Mouse (Mus musculus) limb, embryonic 14.5 days (tissue): ENCODE results near the gene Rac3. TPM values are rescaled to one million over a fixed set of nuclear protein-coding genes. Genes with fewer than 3 reads are reported as not detected.

Source experiments
- ATAC-seq: fragments of 200-750 bp; cut with Nextera tagmentation; 2 replicates; pipeline ENCODE4 v1.8.0; 2017; ENCODE audit warnings: low read depth, moderate number of reproducible peaks, moderate TSS enrichment; ENCODE audit not compliant: low FRiP score
- DNase-seq: peaks from one replicate; pipeline ENCODE4 v3.0.0-alpha.2; 2015; ENCODE audit warnings: low spot score
- H3K27ac ChIP-seq: fragments of 300-500 bp; sonication (generic); replicated peaks from 2 replicates; pipeline ENCODE4 v1.5.1; 2014; ENCODE audit warnings: low read depth, mild to moderate bottlenecking, low read length, moderate library complexity, mixed read lengths
- H3K27me3 ChIP-seq: fragments of 300-500 bp; sonication (generic); 2 replicates; pipeline ENCODE4 v1.6.1; 2014; ENCODE audit warnings: low read length, mixed read lengths; ENCODE audit not compliant: control insufficient read depth, insufficient read depth
- H3K36me3 ChIP-seq: fragments of 300-500 bp; sonication (generic); 2 replicates; pipeline ENCODE4 v1.6.1; 2014; ENCODE audit warnings: mild to moderate bottlenecking, low read length, moderate library complexity, mixed read lengths; ENCODE audit not compliant: control insufficient read depth, insufficient read depth
- H3K4me1 ChIP-seq: fragments of 300-500 bp; sonication (generic); 2 replicates; pipeline ENCODE4 v1.6.1; 2014; ENCODE audit warnings: antibody characterized with exemption, low read length, mixed read lengths; ENCODE audit not compliant: control insufficient read depth, insufficient read depth
- H3K4me2 ChIP-seq: fragments of 300-500 bp; sonication (generic); replicated peaks from 2 replicates; pipeline ENCODE4 v1.6.1; 2014; ENCODE audit warnings: low read depth, mild to moderate bottlenecking, low read length, moderate library complexity; ENCODE audit not compliant: severe bottlenecking
- H3K4me3 ChIP-seq: fragments of 300-500 bp; sonication (generic); replicated peaks from 2 replicates; pipeline ENCODE4 v1.5.1; 2014; ENCODE audit warnings: low read length
- H3K9ac ChIP-seq: fragments of 300-500 bp; sonication (generic); 2 replicates; pipeline ENCODE4 v1.6.1; 2014; ENCODE audit warnings: mild to moderate bottlenecking, low read depth, low read length, moderate library complexity; ENCODE audit not compliant: severe bottlenecking
- H3K9me3 ChIP-seq: fragments of 300-500 bp; sonication (generic); 2 replicates; pipeline ENCODE4 v1.6.1; 2016; ENCODE audit warnings: low read length; ENCODE audit not compliant: control insufficient read depth
- POLR2A ChIP-seq: fragments of 200-500 bp; IDR thresholded peaks from 2 replicates; pipeline ENCODE4 v1.8.0; 2012; ENCODE audit warnings: inconsistent platforms, mild to moderate bottlenecking, moderate library complexity, borderline replicate concordance; ENCODE audit not compliant: insufficient read depth, insufficient read length; ENCODE audit errors: extremely low read depth
- WGBS: fragments of 180-500 bp; shearing (Covaris S2); extraction: QIAGEN DNeasy Blood & Tissue Kit; methylation state at CpG from one replicate; pipeline ENCODE4 v1.1.7; 2014; 5-methylcytosine and 5-hydroxymethylcytosine counted together
- polyA plus RNA-seq, 2 experiments: library from polyadenylated mRNA; depleted of rRNA in 1 of 2; stranded (reverse) in 1 of 2; unstranded in 1 of 2; fragments of >200 nt; fragmentation: Nextera tagmentation in 1 of 2; extraction: Ambion mirVana in 1 of 2; gene quantifications; 2 replicates each; pipeline versions ENCODE4 v1.2.1 to v1.2.3; 2012 to 2014

The Rac3 gene
- polyA plus RNA-seq, 2 experiments: 14.1 to 90.1 TPM

DNA sequence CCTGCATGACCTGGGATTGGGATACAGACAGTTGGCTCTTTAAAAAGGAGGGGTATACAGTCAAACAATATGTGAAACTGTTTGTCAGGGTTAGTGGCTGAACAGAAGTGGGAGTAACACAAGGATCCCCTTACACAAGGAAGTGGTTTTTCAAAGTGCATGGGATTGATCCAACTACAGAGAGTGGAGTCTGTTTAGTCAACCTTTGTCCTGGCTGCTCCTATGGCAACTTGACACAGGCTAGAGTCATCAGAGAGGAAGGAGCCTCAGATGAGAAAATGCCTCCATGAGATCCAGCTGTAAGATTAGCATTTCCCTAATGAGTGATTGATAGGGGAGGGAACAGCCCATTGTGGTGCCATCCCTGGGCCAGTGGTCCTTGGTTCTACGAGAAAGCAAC is 46.9 kb downstream of the Rac3 start:
- no peaks in the 10 kb centered on the region for H3K36me3 ChIP-seq
- no peak overlapping the region for H3K9ac ChIP-seq
- H3K4me1 ChIP-seq: no peaks in the 10 kb centered on the region
- no peak overlapping the region for H3K4me2 ChIP-seq
- 64% methylated on average over 1 of the region's 1 CpGs for WGBS
- H3K4me3 ChIP-seq: no peak overlapping the region
- no peak for TF ChIP-seq POLR2A
- DNase-seq (no peak), ATAC-seq (no peak)
- H3K27me3 ChIP-seq: no peaks in the 10 kb centered on the region
- no peak overlapping the region for H3K27ac ChIP-seq
- H3K9me3 ChIP-seq: no peaks in the 10 kb centered on the region

DNA sequence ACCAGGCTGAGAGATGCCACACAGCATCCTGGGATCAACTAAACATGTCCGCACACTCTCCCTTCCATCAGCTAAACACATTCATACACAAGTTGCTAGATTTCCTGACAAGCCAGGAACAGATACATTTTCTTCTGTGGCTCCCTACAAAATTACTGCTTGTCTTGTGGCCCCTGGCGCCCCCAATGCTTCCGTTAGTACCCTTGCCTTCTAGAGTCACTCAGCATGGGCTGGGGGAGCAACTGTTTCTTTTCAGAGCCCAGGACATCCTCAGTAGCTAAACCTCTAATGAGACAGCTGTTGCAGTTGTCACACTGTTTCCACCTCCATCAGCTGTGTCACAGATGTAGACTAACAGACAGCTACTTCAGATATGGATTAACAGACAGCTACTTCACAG is 51.5 kb downstream of the Rac3 start:
- Histone ChIP-seq H3K27ac (no peak overlapping the region), H3K27me3 (no peaks in the 10 kb centered on the region), H3K9me3 (no peaks in the 10 kb centered on the region), H3K36me3 (no peaks in the 10 kb centered on the region), H3K4me1 (no peaks in the 10 kb centered on the region), H3K4me2 (no peak overlapping the region), H3K9ac (no peak overlapping the region), H3K4me3 (no peak overlapping the region)
- no peak for DNase-seq
- ATAC-seq: no peak
- TF ChIP-seq POLR2A: no peak
- WGBS: 76% methylated on average over 3 of the region's 3 CpGs

Other genes starting within 250 kb of the Rac3 start
- 87.0 and 101 TPM in 2 replicates for gene Mrpl12, start 236.9 kb upstream of the Rac3 start, polyA plus RNA-seq (2012; rRNA removed)
- 127 and 142 TPM in 2 replicates for gene Mrpl12, start 236.9 kb upstream of the Rac3 start, polyA plus RNA-seq (2014; fragmentation: Nextera tagmentation; extraction: Ambion mirVana)
- 54.4 and 75.1 TPM in 2 replicates for gene Slc25a10, start 229.6 kb upstream of the Rac3 start, polyA plus RNA-seq (2012; rRNA removed)
- 44.1 and 44.4 TPM in 2 replicates for gene Slc25a10, start 229.6 kb upstream of the Rac3 start, polyA plus RNA-seq (2014; fragmentation: Nextera tagmentation; extraction: Ambion mirVana)
- gene Gcgr, start 190.8 kb upstream of the Rac3 start, polyA plus RNA-seq (2012; rRNA removed): 11.2 and 15.0 TPM in 2 replicates
- 4.9 and 6.3 TPM in 2 replicates for gene Gcgr, start 190.8 kb upstream of the Rac3 start, polyA plus RNA-seq (2014; fragmentation: Nextera tagmentation; extraction: Ambion mirVana)
- 203 and 265 TPM in 2 replicates for gene Mcrip1, start 171.7 kb upstream of the Rac3 start, polyA plus RNA-seq (2012; rRNA removed)
- 271 and 274 TPM in 2 replicates for gene Mcrip1, start 171.7 kb upstream of the Rac3 start, polyA plus RNA-seq (2014; fragmentation: Nextera tagmentation; extraction: Ambion mirVana)
- 2.7 and 3.7 TPM in 2 replicates for gene Ppp1r27, start 170.3 kb upstream of the Rac3 start, polyA plus RNA-seq (2012; rRNA removed)
- gene Ppp1r27, start 170.3 kb upstream of the Rac3 start, polyA plus RNA-seq (2014; fragmentation: Nextera tagmentation; extraction: Ambion mirVana): 3.3 and 3.5 TPM in 2 replicates
- 569 and 645 TPM in 2 replicates for gene P4hb, start 148.2 kb upstream of the Rac3 start, polyA plus RNA-seq (2012; rRNA removed)
- gene P4hb, start 148.2 kb upstream of the Rac3 start, polyA plus RNA-seq (2014; fragmentation: Nextera tagmentation; extraction: Ambion mirVana): 968 and 988 TPM in 2 replicates
- 610 and 750 TPM in 2 replicates for gene Arhgdia, start 139.8 kb upstream of the Rac3 start, polyA plus RNA-seq (2012; rRNA removed)
- gene Arhgdia, start 139.8 kb upstream of the Rac3 start, polyA plus RNA-seq (2014; fragmentation: Nextera tagmentation; extraction: Ambion mirVana): 566 and 572 TPM in 2 replicates
- 96.8 and 143 TPM in 2 replicates for gene Alyref, start 123.1 kb upstream of the Rac3 start, polyA plus RNA-seq (2012; rRNA removed)
- gene Alyref, start 123.1 kb upstream of the Rac3 start, polyA plus RNA-seq (2014; fragmentation: Nextera tagmentation; extraction: Ambion mirVana): 478 TPM in 2 replicates
- gene Anapc11, start 123.0 kb upstream of the Rac3 start, polyA plus RNA-seq (2012; rRNA removed): 190 and 205 TPM in 2 replicates
- gene Anapc11, start 123.0 kb upstream of the Rac3 start, polyA plus RNA-seq (2014; fragmentation: Nextera tagmentation; extraction: Ambion mirVana): 248 and 254 TPM in 2 replicates
- 2.1 and 3.3 TPM in 2 replicates for gene Npb, start 113.0 kb upstream of the Rac3 start, polyA plus RNA-seq (2012; rRNA removed)
- gene Npb, start 113.0 kb upstream of the Rac3 start, polyA plus RNA-seq (2014; fragmentation: Nextera tagmentation; extraction: Ambion mirVana): 2.1 and 2.7 TPM in 2 replicates
- gene Pcyt2, start 103.5 kb upstream of the Rac3 start, polyA plus RNA-seq (2012; rRNA removed): 247 and 305 TPM in 2 replicates
- gene Pcyt2, start 103.5 kb upstream of the Rac3 start, polyA plus RNA-seq (2014; fragmentation: Nextera tagmentation; extraction: Ambion mirVana): 101 and 119 TPM in 2 replicates
- gene Sirt7, start 96.2 kb upstream of the Rac3 start, polyA plus RNA-seq (2012; rRNA removed): 43.7 and 47.0 TPM in 2 replicates
- 27.5 and 28.9 TPM in 2 replicates for gene Sirt7, start 96.2 kb upstream of the Rac3 start, polyA plus RNA-seq (2014; fragmentation: Nextera tagmentation; extraction: Ambion mirVana)
- 56.9 and 67.7 TPM in 2 replicates for gene Mafg, start 87.9 kb upstream of the Rac3 start, polyA plus RNA-seq (2012; rRNA removed)
- 26.1 and 30.5 TPM in 2 replicates for gene Mafg, start 87.9 kb upstream of the Rac3 start, polyA plus RNA-seq (2014; fragmentation: Nextera tagmentation; extraction: Ambion mirVana)
- 66.4 and 78.8 TPM in 2 replicates for gene Pycr1, start 77.7 kb upstream of the Rac3 start, polyA plus RNA-seq (2012; rRNA removed)
- 50.3 and 56.9 TPM in 2 replicates for gene Pycr1, start 77.7 kb upstream of the Rac3 start, polyA plus RNA-seq (2014; fragmentation: Nextera tagmentation; extraction: Ambion mirVana)
- gene Myadml2, start 73.3 kb upstream of the Rac3 start, polyA plus RNA-seq (2012; rRNA removed): 0.22 and 0.60 TPM in 2 replicates
- 0.68 and 1.6 TPM in 2 replicates for gene Myadml2, start 73.3 kb upstream of the Rac3 start, polyA plus RNA-seq (2014; fragmentation: Nextera tagmentation; extraction: Ambion mirVana)
- 12.8 and 17.7 TPM in 2 replicates for gene Notum, start 60.3 kb upstream of the Rac3 start, polyA plus RNA-seq (2012; rRNA removed)
- 4.6 and 4.7 TPM in 2 replicates for gene Notum, start 60.3 kb upstream of the Rac3 start, polyA plus RNA-seq (2014; fragmentation: Nextera tagmentation; extraction: Ambion mirVana)
- 73.9 and 88.6 TPM in 2 replicates for gene Aspscr1, start 48.5 kb upstream of the Rac3 start, polyA plus RNA-seq (2012; rRNA removed)
- gene Aspscr1, start 48.5 kb upstream of the Rac3 start, polyA plus RNA-seq (2014; fragmentation: Nextera tagmentation; extraction: Ambion mirVana): 96.1 and 101 TPM in 2 replicates
- 101 and 107 TPM in 2 replicates for gene Cenpx, start 7.7 kb upstream of the Rac3 start, polyA plus RNA-seq (2012; rRNA removed)
- 159 and 161 TPM in 2 replicates for gene Cenpx, start 7.7 kb upstream of the Rac3 start, polyA plus RNA-seq (2014; fragmentation: Nextera tagmentation; extraction: Ambion mirVana)
- gene Lrrc45, start 7.5 kb upstream of the Rac3 start, polyA plus RNA-seq (2012; rRNA removed): 91.3 and 98.3 TPM in 2 replicates
- 48.1 and 51.7 TPM in 2 replicates for gene Lrrc45, start 7.5 kb upstream of the Rac3 start, polyA plus RNA-seq (2014; fragmentation: Nextera tagmentation; extraction: Ambion mirVana)
- 18.5 and 21.4 TPM in 2 replicates for gene Dcxr, start 5.8 kb downstream of the Rac3 start, polyA plus RNA-seq (2012; rRNA removed)
- 21.8 and 26.2 TPM in 2 replicates for gene Dcxr, start 5.8 kb downstream of the Rac3 start, polyA plus RNA-seq (2014; fragmentation: Nextera tagmentation; extraction: Ambion mirVana)
- gene Cbr2, start 10.6 kb downstream of the Rac3 start, polyA plus RNA-seq (2012; rRNA removed): 11.9 and 19.6 TPM in 2 replicates
- 7.3 and 10.8 TPM in 2 replicates for gene Cbr2, start 10.6 kb downstream of the Rac3 start, polyA plus RNA-seq (2014; fragmentation: Nextera tagmentation; extraction: Ambion mirVana)
- 1.8 and 1.9 TPM in 2 replicates for gene Hmga1b, start 41.3 kb downstream of the Rac3 start, polyA plus RNA-seq (2012; rRNA removed)
- gene Hmga1b, start 41.3 kb downstream of the Rac3 start, polyA plus RNA-seq (2014; fragmentation: Nextera tagmentation; extraction: Ambion mirVana): 4.2 and 4.5 TPM in 2 replicates
- gene Rfng, start 62.7 kb downstream of the Rac3 start, polyA plus RNA-seq (2012; rRNA removed): 61.0 and 79.7 TPM in 2 replicates
- gene Rfng, start 62.7 kb downstream of the Rac3 start, polyA plus RNA-seq (2014; fragmentation: Nextera tagmentation; extraction: Ambion mirVana): 36.8 and 39.0 TPM in 2 replicates
- gene Gps1, start 62.8 kb downstream of the Rac3 start, polyA plus RNA-seq (2012; rRNA removed): 236 and 273 TPM in 2 replicates
- 248 and 249 TPM in 2 replicates for gene Gps1, start 62.8 kb downstream of the Rac3 start, polyA plus RNA-seq (2014; fragmentation: Nextera tagmentation; extraction: Ambion mirVana)
- 55.3 and 55.8 TPM in 2 replicates for gene Dus1l, start 74.9 kb downstream of the Rac3 start, polyA plus RNA-seq (2012; rRNA removed)
- gene Dus1l, start 74.9 kb downstream of the Rac3 start, polyA plus RNA-seq (2014; fragmentation: Nextera tagmentation; extraction: Ambion mirVana): 60.2 and 63.4 TPM in 2 replicates
- gene Fasn, start 103.1 kb downstream of the Rac3 start, polyA plus RNA-seq (2012; rRNA removed): 187 and 282 TPM in 2 replicates
- 81.9 and 86.7 TPM in 2 replicates for gene Fasn, start 103.1 kb downstream of the Rac3 start, polyA plus RNA-seq (2014; fragmentation: Nextera tagmentation; extraction: Ambion mirVana)
- 5.4 and 7.1 TPM in 2 replicates for gene Ccdc57, start 211.4 kb downstream of the Rac3 start, polyA plus RNA-seq (2012; rRNA removed)
- gene Ccdc57, start 211.4 kb downstream of the Rac3 start, polyA plus RNA-seq (2014; fragmentation: Nextera tagmentation; extraction: Ambion mirVana): 3.8 and 5.1 TPM in 2 replicates
- gene Slc16a3, start 227.0 kb downstream of the Rac3 start, polyA plus RNA-seq (2012; rRNA removed): 69.5 and 111 TPM in 2 replicates
- gene Slc16a3, start 227.0 kb downstream of the Rac3 start, polyA plus RNA-seq (2014; fragmentation: Nextera tagmentation; extraction: Ambion mirVana): 36.3 and 36.4 TPM in 2 replicates